Mouse (Mus musculus) heart, postnatal 0 days (tissue): ENCODE measurements around the gene Dlk2.

ENCODE experiments used
- CTCF ChIP-seq: IDR thresholded peaks from 2 replicates; pipeline ENCODE4 v1.5.1; 2016; ENCODE audit warnings: antibody characterized with exemption, control low read depth, low read depth
- EP300 ChIP-seq: IDR thresholded peaks from 2 replicates; pipeline ENCODE4 v1.6.1; 2016; ENCODE audit warnings: antibody characterized with exemption, low read depth

DNA sequence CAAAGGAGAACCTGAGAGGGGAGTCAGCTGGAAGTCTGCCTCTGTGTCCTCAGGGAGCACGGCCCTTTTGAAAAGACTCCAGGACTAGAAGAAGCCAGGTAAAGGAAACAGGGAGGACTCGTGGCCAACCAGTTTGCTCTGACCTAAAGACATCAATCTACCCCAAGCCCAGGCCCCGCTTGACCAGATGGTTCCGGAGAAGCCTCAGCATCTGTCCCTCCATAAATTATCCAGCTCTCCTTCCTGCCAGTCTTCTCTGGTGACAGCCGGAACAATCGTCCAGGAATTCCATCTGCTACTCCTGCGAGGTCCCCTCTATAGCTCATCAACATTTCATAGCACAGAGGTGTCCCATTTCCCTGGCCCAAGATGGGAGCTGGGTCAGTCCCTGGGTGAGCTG lies 12.6 kb upstream of the Dlk2 start:
- TF ChIP-seq CTCF (no peak), EP300 (no peak)
